Mouse (Mus musculus) forebrain, embryonic 15.5 days (tissue): ENCODE measurements around the gene Ifna9. TPM values are rescaled to one million over a fixed set of nuclear protein-coding genes. Genes with fewer than 3 reads are reported as not detected.

Experiments used
- polyA plus RNA-seq: library from polyadenylated mRNA; unstranded; fragments of >200 nt; fragmentation: Nextera tagmentation; extraction: Ambion mirVana; gene quantifications from 2 replicates; pipeline ENCODE4 v1.2.1, GENCODE M21; 2015

Gene Ifna9
- polyA plus RNA-seq, 1 experiment from 2014 or later = not detected

Other genes with a start within 250 kb of the Ifna9 start
- 2.6 and 3.5 TPM in 2 replicates for gene Hacd4, start 153.5 kb downstream of the Ifna9 start, polyA plus RNA-seq
- not detected in 2 replicates for gene Ifnb1, start 69.6 kb downstream of the Ifna9 start, polyA plus RNA-seq
- not detected in 2 replicates for gene Ifna15, start 34.1 kb downstream of the Ifna9 start, polyA plus RNA-seq
- not detected in 2 replicates for gene Ifna14, start 20.6 kb downstream of the Ifna9 start, polyA plus RNA-seq
- gene Ifna12, start 11.0 kb upstream of the Ifna9 start, polyA plus RNA-seq = not detected in 2 replicates
- not detected in 2 replicates for gene C87499, start 42.0 kb upstream of the Ifna9 start, polyA plus RNA-seq
- not detected in 2 replicates for gene Ifna13, start 52.1 kb upstream of the Ifna9 start, polyA plus RNA-seq
- not detected in 2 replicates for gene Ifna16, start 84.5 kb upstream of the Ifna9 start, polyA plus RNA-seq
- not detected in 2 replicates for gene Ifna2, start 91.5 kb upstream of the Ifna9 start, polyA plus RNA-seq
- not detected in 2 replicates for gene Ifnab, start 99.0 kb upstream of the Ifna9 start, polyA plus RNA-seq
- 1.6 and 2.3 TPM in 2 replicates for gene Gm26566, start 129.4 kb upstream of the Ifna9 start, polyA plus RNA-seq
- gene Klhl9, start 130.1 kb upstream of the Ifna9 start, polyA plus RNA-seq = 117 and 128 TPM in 2 replicates
- gene Gm13271, start 162.5 kb upstream of the Ifna9 start, polyA plus RNA-seq = not detected in 2 replicates
- 0.14 TPM in 1 of 2 replicates, not detected in the other for gene Gm13283, start 167.7 kb upstream of the Ifna9 start, polyA plus RNA-seq
- gene Gm13290, start 181.4 kb upstream of the Ifna9 start, polyA plus RNA-seq = not detected in 2 replicates
- not detected in 2 replicates for gene Gm13289, start 184.5 kb upstream of the Ifna9 start, polyA plus RNA-seq
- not detected in 2 replicates for gene Gm13272, start 187.5 kb upstream of the Ifna9 start, polyA plus RNA-seq
- 0.20 TPM in 1 of 2 replicates, not detected in the other for gene Ifnz, start 189.7 kb upstream of the Ifna9 start, polyA plus RNA-seq
- not detected in 2 replicates for gene Gm13276, start 193.3 kb upstream of the Ifna9 start, polyA plus RNA-seq
- gene Gm13277, start 196.2 kb upstream of the Ifna9 start, polyA plus RNA-seq = not detected in 2 replicates
- gene Gm13278, start 199.2 kb upstream of the Ifna9 start, polyA plus RNA-seq = not detected in 2 replicates
- not detected in 2 replicates for gene Gm13275, start 202.1 kb upstream of the Ifna9 start, polyA plus RNA-seq
- not detected in 2 replicates for gene Gm13279, start 205.0 kb upstream of the Ifna9 start, polyA plus RNA-seq
- not detected in 2 replicates for gene Gm13285, start 207.3 kb upstream of the Ifna9 start, polyA plus RNA-seq
- gene Gm13287, start 210.9 kb upstream of the Ifna9 start, polyA plus RNA-seq = not detected in 2 replicates
- gene Gm13288, start 213.1 kb upstream of the Ifna9 start, polyA plus RNA-seq = not detected in 2 replicates
- gene Ifna7, start 223.8 kb upstream of the Ifna9 start, polyA plus RNA-seq = not detected in 2 replicates
- gene Ifna11, start 227.6 kb upstream of the Ifna9 start, polyA plus RNA-seq = not detected in 2 replicates
- not detected in 2 replicates for gene Ifna6, start 235.0 kb upstream of the Ifna9 start, polyA plus RNA-seq
- gene Ifna5, start 243.1 kb upstream of the Ifna9 start, polyA plus RNA-seq = not detected in 2 replicates
- not detected in 2 replicates for gene Ifna4, start 249.5 kb upstream of the Ifna9 start, polyA plus RNA-seq